Mouse (Mus musculus) layer of hippocampus, adult 11-12 months (tissue): Measurements from ENCODE around the gene Abcd3.

ENCODE experiments used
- DNase-seq: peaks from one replicate; pipeline ENCODE4 v3.0.0; 2022; ENCODE audit warnings: low spot score

Abcd3 gene

DNA sequence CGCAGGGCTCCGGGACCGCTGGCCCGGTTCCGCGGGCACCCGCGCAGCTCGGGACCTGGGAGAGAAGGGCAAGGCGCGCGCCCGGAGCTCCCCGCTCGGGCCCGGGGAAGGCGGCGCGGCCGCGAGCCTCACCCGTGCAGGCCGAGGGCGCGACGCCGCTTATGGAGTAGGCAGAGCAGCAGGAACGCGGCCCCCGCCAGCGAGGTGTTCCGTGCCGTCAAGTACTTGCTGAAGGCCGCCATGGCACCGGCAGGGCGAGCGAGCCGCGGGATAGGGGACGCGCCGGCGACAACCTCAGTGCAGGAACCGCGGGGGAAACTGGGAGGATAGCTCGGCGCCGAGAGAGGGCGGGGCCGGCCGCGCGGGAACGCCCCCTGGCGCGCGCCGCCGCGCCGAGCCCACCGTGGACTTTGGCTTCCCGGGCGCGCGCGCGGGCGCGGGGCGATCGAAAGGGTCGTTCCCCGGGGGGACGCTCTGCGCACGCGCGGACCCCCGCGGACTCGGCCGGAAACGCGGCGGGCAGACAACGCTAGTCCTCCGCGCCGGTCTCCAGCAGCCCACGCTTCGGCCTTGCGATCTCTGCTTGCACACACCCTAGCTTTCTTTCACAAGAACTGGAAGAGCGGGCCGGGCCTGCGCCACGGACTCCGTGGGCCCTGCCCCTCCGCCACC, at the start of gene Abcd3:
Abcd3 (minus strand) TSS at position 426 of the 672 bp plus-strand sequence.
- DNase-seq, result peak; percentile 81

DNA sequence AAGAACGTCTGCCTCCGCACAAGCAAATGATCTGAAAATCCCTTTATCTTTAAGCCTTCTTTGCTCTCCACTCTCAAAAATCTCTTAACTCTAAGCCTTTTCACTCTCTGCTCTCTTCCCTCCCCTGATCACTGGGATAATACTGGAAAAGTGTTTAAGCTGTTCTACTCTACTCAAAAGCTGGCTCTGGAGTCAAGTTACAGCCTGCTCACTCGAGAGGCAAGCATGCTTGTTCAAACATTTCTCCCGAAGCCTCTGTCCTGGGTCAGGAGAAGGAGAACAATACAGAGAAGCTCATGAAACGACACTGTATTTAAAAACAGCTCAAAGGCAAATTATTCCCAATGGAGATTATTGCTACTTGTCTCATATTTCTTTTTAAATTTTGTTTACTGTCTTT, 44.0 kb upstream of the Abcd3 start:
- no peak for DNase-seq

DNA sequence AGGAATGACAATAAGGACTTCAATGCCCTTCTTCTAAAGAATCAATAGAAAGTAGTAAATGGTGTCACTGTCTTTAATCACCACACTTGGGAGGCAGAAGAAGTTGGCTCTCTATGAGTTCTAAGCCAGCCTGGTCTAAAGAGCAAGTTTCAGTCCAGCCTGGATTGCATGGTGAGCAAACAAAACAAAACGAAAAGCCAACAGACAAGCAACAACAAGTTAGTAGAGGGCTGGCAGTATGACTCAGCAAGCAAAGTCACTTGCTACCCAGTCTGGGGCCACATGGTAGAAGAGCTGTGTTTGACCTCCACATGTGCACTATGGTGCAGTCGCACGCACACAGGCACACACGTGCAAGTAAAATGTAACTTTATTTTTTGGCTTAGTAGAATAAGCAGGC, 41.0 kb upstream of the Abcd3 start:
- no peak for DNase-seq

- DNase-seq, result no peak
These were observed 38.8 kb upstream of the Abcd3 start for GRCm38 (mm10) chr3:121853781-121854520.

GRCm38 (mm10) chr3:121852074-121852826, 37.1 kb upstream of the Abcd3 start:
- DNase-seq, result no peak

- no peak for DNase-seq
These were observed 35.9 kb upstream of the Abcd3 start for GRCm38 (mm10) chr3:121851006-121851405.

DNA sequence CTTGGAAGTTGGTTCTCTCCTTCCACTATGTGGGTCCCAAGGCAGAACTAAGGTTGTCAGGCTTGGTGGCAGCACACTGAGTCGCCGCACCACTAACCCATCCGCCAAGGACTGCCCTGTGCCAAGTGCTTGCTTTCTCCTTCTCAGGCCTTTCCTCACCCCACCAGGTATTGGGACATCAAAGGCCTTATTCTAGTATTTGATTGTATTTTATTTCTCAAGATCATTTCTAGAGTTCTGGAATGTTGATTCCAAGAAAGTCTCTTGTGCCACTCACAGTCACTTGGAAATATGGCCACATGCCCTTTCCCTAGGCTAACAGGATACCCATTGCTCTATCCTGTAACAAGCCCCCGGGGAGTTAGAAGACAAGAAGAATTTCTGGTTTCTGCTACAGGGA, 35.3 kb upstream of the Abcd3 start:
- DNase-seq, result no peak

GRCm38 (mm10) chr3:121847296-121847695, 32.2 kb upstream of the Abcd3 start:
- no peak for DNase-seq

GRCm38 (mm10) chr3:121844658-121845057, 29.6 kb upstream of the Abcd3 start:
- no peak for DNase-seq

DNA sequence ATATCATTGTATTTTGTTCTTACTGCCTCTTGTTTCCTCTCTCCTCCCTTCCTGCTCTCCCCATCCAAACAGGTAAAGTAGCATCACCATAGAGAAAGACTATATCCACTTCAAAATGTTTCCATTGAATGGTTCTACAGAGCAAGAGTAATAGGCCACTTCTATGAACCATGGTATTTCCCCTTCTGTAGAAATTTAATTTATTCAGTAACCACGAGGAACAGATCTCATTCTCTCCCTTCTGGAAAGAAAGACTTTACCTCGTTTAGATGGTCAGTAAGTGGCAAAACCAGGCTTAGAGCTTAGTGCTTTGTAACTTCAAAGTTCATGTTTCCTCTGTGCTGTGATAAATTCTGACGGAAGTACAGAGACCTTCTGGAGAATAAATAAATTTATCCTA, 28.9 kb upstream of the Abcd3 start:
- DNase-seq, result no peak

DNA sequence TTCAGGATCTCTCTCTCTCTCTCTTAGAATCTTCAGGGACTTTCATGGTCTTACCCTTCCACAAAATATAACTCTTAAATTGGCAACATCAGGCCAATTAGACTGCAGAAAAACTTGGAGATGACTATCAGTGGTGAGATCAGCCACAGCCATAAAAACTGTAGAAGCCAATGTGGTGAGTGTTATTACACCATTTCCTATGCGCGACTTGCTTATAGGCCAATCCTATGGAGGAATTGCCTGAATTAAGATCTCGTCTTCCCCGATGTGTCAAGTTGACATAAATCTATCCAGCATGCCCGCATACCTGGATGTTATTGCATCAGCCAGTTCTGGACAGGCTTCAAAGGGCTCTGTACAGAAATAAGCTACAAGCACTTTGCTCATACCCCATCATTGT, 28.2 kb upstream of the Abcd3 start:
- DNase-seq, result no peak

DNA sequence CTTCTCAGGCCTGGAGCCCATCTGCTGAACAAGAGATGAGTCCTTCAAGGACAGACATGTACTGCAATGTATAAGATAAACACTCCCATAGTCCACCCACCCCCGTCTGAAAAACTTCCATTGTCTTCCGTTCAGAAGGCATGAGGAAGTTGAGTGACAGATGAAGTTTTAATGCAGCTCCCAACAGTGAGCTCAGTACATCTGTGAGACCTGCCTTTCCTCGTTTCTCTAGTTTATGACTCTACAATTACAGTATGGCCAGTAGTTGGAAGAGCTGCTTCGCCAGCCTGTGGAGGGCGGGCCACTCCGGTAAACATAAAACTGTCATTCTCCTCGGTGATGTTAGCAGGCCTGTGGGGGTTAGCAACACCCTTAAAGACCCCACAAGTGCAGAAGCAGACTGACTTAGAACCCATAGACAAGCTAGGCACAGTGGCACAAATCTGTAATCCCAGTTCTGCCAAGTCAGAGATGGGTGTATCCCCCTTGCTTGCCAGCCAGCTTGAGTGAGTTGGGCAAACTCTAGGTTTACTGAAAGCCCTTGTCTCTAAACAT, 27.3 kb upstream of the Abcd3 start:
- no peak for DNase-seq

DNA sequence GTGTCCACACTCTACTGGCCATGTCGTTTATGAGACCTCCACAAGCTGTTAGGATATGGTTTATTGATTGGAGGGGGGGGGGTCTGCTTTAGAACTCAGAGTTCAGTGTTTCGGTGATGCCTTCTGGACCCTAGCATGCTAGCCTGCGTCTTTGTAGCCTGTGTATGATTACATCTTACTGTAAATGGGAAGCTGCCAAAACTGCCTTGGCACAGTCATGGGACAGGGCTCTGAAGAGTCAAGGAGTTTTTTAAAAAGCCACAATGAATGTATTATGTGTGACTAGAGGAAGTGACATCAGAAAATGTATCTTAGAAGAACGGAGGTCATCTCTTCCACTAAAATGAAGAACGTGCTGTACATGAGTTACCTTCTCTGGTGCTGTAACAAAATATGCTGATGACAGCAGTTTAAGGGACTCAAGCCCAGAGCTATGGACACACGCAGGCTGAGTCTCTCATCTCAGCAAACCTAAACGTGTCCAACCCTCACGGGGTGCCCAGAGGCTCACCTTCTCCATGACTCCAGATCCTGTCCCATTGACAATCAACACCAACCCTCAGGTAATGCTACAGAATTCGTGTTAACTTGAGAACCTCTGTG, 26.4 kb upstream of the Abcd3 start:
- no peak for DNase-seq

DNA sequence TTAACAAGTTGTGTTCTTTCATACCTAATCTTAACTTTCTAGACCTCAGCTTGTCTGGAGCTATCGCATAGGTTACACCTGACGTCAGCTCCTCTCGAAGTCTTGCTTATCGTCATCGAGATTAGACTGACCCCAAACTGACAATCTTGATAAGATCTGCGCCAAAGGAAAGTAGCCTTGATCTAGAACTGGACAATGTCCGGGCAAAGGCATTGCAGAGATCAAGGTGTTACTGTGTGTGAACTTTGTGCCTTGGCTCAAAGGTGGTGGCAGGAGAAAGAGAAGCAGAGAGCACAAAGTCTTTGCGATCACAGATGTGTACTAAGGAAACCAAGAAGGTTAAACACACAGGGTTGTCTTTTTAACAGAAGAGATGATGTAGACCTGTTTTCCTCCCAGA, 25.2 kb upstream of the Abcd3 start:
- DNase-seq, result no peak

DNA sequence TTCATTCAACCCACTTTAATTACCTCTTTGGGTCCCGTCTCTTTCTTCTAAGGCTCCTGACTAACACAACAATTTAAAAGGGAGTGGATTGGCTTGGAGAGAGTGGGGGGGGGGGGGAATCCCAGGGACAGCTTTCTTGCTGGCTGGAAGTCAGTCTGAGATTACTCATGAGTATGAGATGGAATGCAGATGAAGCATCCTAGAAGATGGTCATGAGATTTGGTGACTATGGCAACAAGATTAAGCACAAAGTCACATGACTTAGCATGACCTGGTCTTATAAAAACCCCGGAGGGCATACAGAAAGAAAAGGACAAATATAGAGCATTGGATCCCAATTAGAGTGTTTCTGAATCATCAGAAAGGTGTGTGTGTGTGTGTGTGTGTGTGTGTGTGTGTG, 19.6 kb upstream of the Abcd3 start:
- no peak for DNase-seq

DNA sequence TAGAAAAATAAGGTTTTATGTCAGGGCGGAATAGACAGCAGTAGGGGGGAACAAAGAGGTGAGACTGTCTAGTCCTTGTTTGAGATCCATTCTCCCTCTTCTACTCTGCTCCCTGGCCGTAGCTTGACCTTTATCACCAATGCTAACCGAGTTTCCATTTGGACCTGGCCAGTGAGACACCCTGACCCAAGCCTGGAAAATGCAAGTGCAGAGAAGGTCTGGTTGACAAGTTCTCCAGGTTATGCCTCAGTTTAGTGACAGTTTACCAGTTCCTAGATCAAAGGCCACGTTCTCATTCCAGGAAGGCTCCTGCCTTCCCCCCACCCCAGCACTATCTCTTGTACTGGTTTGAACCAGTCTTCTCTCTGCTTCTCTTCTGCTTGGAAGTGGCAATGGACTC, 19.1 kb upstream of the Abcd3 start:
- DNase-seq, result no peak

DNA sequence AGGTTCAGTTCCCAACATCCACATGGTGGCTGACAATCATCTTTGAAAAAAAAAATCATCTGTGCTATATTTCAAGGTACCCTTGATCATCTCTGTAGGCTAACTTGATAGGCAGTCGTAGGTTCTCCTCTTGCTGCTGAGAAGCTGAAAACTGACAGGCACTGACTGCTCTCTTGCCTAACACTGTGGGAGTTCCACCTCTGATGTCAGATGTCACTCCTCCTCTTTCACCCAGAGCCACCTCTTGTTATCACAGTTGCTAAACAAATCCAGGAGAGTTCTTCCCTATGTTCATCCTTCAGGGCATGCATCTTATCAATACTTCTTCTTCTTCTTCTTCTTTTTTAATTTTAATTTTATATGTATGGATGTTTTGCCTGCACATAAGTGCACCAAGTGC, 10.0 kb upstream of the Abcd3 start:
- DNase-seq, result no peak

- DNase-seq, result no peak
These were observed 9.2 kb upstream of the Abcd3 start for GRCm38 (mm10) chr3:121824319-121824718.

DNA sequence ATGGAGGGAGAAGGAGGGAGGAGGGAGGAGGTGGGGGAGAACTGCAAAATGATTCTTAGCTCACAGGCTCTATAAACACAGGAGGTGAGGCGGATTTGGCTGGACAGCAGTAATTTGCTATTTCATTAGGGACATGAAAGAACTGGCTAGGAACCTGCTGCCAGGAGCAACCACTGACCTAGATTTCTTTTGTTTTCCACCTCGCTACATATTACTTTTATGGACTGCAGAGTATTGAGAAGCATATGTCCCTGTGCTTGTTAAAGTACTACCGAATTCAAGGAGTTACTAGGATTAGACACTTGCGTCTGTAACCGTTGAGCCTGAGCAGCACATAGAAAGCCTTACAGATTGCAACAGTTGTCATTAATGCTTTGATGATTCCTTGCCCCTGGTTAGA, 7.5 kb upstream of the Abcd3 start:
- DNase-seq, result no peak

DNA sequence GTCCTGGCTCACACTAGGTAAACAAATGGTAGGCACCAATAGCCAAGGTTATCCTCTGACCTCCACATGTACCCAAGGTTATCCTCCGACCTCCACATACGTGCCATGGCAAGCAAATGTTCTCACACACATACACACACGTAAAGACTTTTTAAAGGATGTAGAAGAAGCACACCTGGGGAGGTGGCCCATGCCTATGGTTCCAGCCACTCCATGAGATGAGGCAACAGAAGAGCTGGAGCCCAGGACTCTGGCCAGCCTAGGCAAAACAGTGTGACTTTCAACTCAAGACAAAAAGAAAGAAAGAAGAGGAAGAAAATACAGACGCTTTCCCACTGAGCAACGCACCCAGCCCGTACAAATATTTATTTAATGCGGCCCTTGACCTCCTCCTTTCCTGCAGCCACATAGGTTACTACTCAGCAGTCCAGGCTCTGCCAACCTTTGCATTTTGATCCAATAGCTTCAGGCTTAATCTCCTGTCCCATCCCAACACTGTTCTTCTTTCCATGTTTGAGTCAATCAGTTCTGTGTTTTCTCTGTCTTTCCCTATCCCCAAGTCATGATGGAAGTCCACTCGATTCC, 6.5 kb upstream of the Abcd3 start:
- DNase-seq, result no peak

- DNase-seq, result no peak
These were observed 4.6 kb upstream of the Abcd3 start for GRCm38 (mm10) chr3:121819693-121820200.
